In genomic region chr8:11634331-11635011, GRCm38 (mm10) we compare ENCODE assay signal across 8 mouse cellular contexts. TPM values are rescaled to one million over a fixed set of nuclear protein-coding genes. Genes with fewer than 3 reads are reported as not detected.
DNase-seq lines count a peak whose midpoint lies in the region; ATAC-seq and TF ChIP-seq lines count a peak whose summit lies in the region.

No protein-coding gene starts in this region.

- peaks cover 53% of the 10 kb centered on the region for H3K79me2 ChIP-seq in myocyte (ENCODE audit: control insufficient read depth, insufficient read depth)

- H3K9me3 ChIP-seq in intestine, embryonic 15.5 days = no peaks in the 10 kb centered on the region

- TF ChIP-seq CTCF in thymus, adult 2 months (IDR thresholded peaks at IDR 0.05; ENCODE audit: borderline replicate concordance, control insufficient read depth, extremely low read depth, insufficient read depth, low read length, poor library complexity) = no peak

- TF ChIP-seq POLR2A in thymus, adult 2 months (IDR thresholded peaks at IDR 0.05; ENCODE audit: control insufficient read depth, extremely low read depth, insufficient read depth, low read length, poor library complexity) = 0 out of 2 replicates have a peak, but pooled peaks have one; percentile 3
- no peak for TF ChIP-seq POLR2A in myocyte (IDR thresholded peaks at IDR 0.05; ENCODE audit: insufficient read length, low read depth)

- peak overlapping the region; percentile 64 for H3K4me2 ChIP-seq in intestine, embryonic 15.5 days (replicated peaks)
- H3K4me2 ChIP-seq in myocyte (ENCODE audit: low read depth) = peak overlapping the region; percentile 84

- under 1% methylated on average over 39 of the region's 39 CpGs for WGBS in thymus, adult 2 months
- WGBS in intestine, embryonic 15.5 days = under 1% methylated on average over 39 of the region's 39 CpGs

- H3K27me3 ChIP-seq in thymus, adult 2 months (ENCODE audit: control insufficient read depth, insufficient read depth, low read length) = no peaks in the 10 kb centered on the region
- no peaks in the 10 kb centered on the region for H3K27me3 ChIP-seq in intestine, embryonic 15.5 days (replicated peaks)
- H3K27me3 ChIP-seq in myocyte (ENCODE audit: control insufficient read depth, insufficient read depth, insufficient read length) = no peaks in the 10 kb centered on the region

- H3ac ChIP-seq in myocyte (ENCODE audit: control insufficient read depth, insufficient read length) = peak overlapping the region; percentile 89

- peaks cover 14% of the 10 kb centered on the region; the same call in 1 of the 2 replicates for H3K4me1 ChIP-seq in thymus, adult 2 months (replicated peaks; ENCODE audit: control insufficient read depth, insufficient read depth, low read length)
- H3K4me1 ChIP-seq in intestine, embryonic 15.5 days (replicated peaks) = peaks cover 32% of the 10 kb centered on the region

- peak; percentile 8; the same call in 1 of the 2 replicates for ATAC-seq in cerebellum, adult (ENCODE audit: insufficient number of reproducible peaks, low FRiP score, low TSS enrichment)
- peak; percentile 2; the same call in 1 of the 2 replicates for ATAC-seq in intestine, embryonic 15.5 days

- H3K36me3 ChIP-seq in thymus, adult 2 months (ENCODE audit: control insufficient read depth, insufficient read depth, low read length) = peaks cover 16% of the 10 kb centered on the region
- H3K36me3 ChIP-seq in intestine, embryonic 15.5 days = peaks cover 17% of the 10 kb centered on the region; the same call in 1 of the 2 replicates
- peaks cover 6% of the 10 kb centered on the region for H3K36me3 ChIP-seq in myocyte (ENCODE audit: control insufficient read depth, insufficient read depth)

- DNase-seq in cerebellum, postnatal 25 days = no peak
- DNase-seq in thymus, adult 2 months = peak; percentile 5
- no peak for DNase-seq in thymus, postnatal 14 days
- no peak for DNase-seq in layer of hippocampus, adult 18-20 months (ENCODE audit: low spot score in 2 of 2)
- no peak for DNase-seq in cerebellum, adult 8-10 months

- H3K4me3 ChIP-seq in thymus, adult 2 months (ENCODE audit: control insufficient read depth, insufficient read depth, low read length) = peak overlapping the region; percentile 76
- peak overlapping the region; percentile 94 for H3K4me3 ChIP-seq in intestine, embryonic 15.5 days (replicated peaks)
- H3K4me3 ChIP-seq in myocyte = peak overlapping the region; percentile 67

- H3K27ac ChIP-seq in thymus, adult 2 months (ENCODE audit: control insufficient read depth, insufficient read depth, low read length) = no peak overlapping the region
- peak overlapping the region; percentile 99 for H3K27ac ChIP-seq in intestine, embryonic 15.5 days

- H3K9ac ChIP-seq in intestine, embryonic 15.5 days = peak overlapping the region; percentile 90

TF ChIP-seq in myocyte, 11 proteins besides CTCF, POLR2A, EP300 and RAD21:
- TF ChIP-seq MYOD1 (IDR thresholded peaks at IDR 0.05; ENCODE audit: control insufficient read depth in 1 of 3, insufficient read length in 2 of 3, low read depth in 2 of 3) (peak in 1 of 3 experiments; percentile 47), USF1 (IDR thresholded peaks at IDR 0.05; ENCODE audit: low read depth) (no peak), POLR2AphosphoS2 (IDR thresholded peaks at IDR 0.05; ENCODE audit: insufficient read length, low read depth) (peak; percentile 81)

RNA-seq across cellular contexts. Expression of gene Ankrd10, which starts 1.1 kb away (rescaled TPM):
- 211 and 214 TPM in 2 replicates for polyA plus RNA-seq in thymus, adult 2 months (2012; rRNA removed)
- polyA plus RNA-seq in intestine, embryonic 15.5 days (2015; fragmentation: Nextera tagmentation; extraction: Ambion mirVana) = 79.1 and 79.9 TPM in 2 replicates
- 71.9 TPM for polyA plus RNA-seq in myocyte (2012; fragmentation: generic; extraction: Trizol)
- total RNA-seq in layer of hippocampus, adult 18-20 months (2021) = 10 to 100 TPM; 58.0 to 60.6 TPM
